Mouse (Mus musculus): ENCODE data around the gene Mrpl53.

The Mrpl53 gene

GRCm38 (mm10) chr6:83145805-83146204 is 37.0 kb downstream of the Mrpl53 start:
- peak; percentile 11; the same call in 1 of the 2 replicates for TF ChIP-seq GATA4 (IDR thresholded peaks at IDR 0.05; ENCODE audit: insufficient replicate concordance, low read length)

GRCm38 (mm10) chr6:83147280-83147679 is 38.4 kb downstream of the Mrpl53 start:
- no peak for TF ChIP-seq GATA4 (IDR thresholded peaks at IDR 0.05; ENCODE audit: insufficient replicate concordance, low read length)

- TF ChIP-seq GATA4 (IDR thresholded peaks at IDR 0.05; ENCODE audit: insufficient replicate concordance, low read length), result no peak
These were observed 42.9 kb downstream of the Mrpl53 start for GRCm38 (mm10) chr6:83151721-83152120.

DNA sequence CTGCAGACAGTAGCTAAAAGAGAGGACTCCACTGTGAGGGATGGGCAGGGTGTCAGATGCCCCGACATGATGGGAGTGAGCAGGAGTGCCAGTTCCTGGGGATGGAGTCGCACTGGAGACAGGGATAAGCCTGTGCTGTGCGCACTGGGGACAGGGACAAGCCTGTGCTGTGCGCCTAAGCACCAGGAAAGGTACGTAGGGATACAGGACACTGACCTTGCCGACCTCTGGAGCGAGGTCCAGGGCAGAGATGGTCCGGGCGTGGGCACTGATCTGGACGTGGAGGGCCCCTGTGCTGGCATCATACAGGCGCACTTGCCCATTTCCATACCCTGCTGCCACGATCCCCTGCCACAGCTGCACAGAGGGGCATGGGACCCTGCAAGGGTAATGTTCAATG is 44.2 kb downstream of the Mrpl53 start:
- TF ChIP-seq GATA4 (IDR thresholded peaks at IDR 0.05; ENCODE audit: insufficient replicate concordance, low read length), result no peak

- no peak for TF ChIP-seq GATA4 (IDR thresholded peaks at IDR 0.05; ENCODE audit: insufficient replicate concordance, low read length)
These were observed 44.6 kb downstream of the Mrpl53 start for GRCm38 (mm10) chr6:83153485-83153884.

DNA sequence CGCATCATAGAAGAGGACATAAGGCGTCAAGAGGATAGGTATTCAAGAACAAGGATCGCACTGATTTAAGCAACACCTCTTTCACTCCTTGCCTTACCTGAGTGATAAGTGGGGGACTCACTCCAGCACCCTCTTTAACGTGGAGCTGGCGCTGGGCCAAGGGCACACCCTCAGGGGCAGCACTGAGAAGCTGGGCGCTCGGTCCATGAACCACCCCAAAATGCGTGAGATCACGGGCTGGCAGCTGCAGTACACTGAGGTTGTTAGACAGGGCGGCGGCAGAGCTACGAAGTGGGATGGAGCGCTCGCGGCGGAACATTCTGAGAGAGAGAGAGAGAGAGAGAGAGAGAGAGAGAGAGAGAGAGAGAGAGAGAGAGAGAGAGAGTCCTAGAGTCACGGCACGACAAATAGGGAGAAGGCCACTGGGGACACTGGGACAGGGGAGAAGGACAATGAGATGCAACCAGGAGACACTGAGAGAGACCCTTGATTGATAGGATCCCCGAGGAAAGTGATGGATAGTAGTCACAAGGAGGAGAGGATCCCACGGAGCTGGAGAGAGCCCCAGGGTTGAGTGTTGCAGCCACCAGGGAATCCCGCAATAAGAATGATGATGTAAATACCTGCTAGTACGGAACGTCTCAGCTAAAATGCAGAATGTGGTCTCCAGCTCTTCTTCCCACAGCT is 46.9 kb downstream of the Mrpl53 start:
- no peak for TF ChIP-seq GATA4 (IDR thresholded peaks at IDR 0.05; ENCODE audit: insufficient replicate concordance, low read length)

GRCm38 (mm10) chr6:83156259-83156684 is 47.4 kb downstream of the Mrpl53 start, which contains the start of the genes Wdr54 and 1700003E16Rik:
TSS of gene Wdr54 (minus strand) at chr6:83156397.
TSS of gene 1700003E16Rik (plus strand) at chr6:83156404.
- TF ChIP-seq GATA4 (IDR thresholded peaks at IDR 0.05; ENCODE audit: insufficient replicate concordance, low read length), result no peak

All from liver, adult (tissue).